Mouse (Mus musculus) lung, adult 2 months (tissue): Measurements from ENCODE around the gene Tcf19. TPM values are rescaled to one million over a fixed set of nuclear protein-coding genes. Genes with fewer than 3 reads are reported as not detected.

Source experiments
- DNase-seq: peaks from one replicate; pipeline ENCODE4 v3.0.0; 2022
- H3K4me1 ChIP-seq: fragments of 200-500 bp; 2 replicates; pipeline ENCODE4 v1.6.1; 2011; ENCODE audit warnings: low read length; ENCODE audit not compliant: control insufficient read depth, insufficient read depth
- H3K4me3 ChIP-seq: fragments of 200-500 bp; replicated peaks from 2 replicates; pipeline ENCODE3; 2011; ENCODE audit warnings: low read depth, mild to moderate bottlenecking, control low read depth, low read length; ENCODE audit errors: extremely low read depth
- CTCF ChIP-seq: fragments of 200-500 bp; IDR thresholded peaks from 2 replicates; pipeline ENCODE4 v1.5.1; 2011; ENCODE audit warnings: mild to moderate bottlenecking, low read length, control low read depth; ENCODE audit not compliant: insufficient read depth
- POLR2A ChIP-seq: fragments of 200-500 bp; IDR thresholded peaks from 2 replicates; pipeline ENCODE4 v1.6.1; 2011; ENCODE audit warnings: low read depth, mild to moderate bottlenecking, control low read depth, low read length, borderline replicate concordance; ENCODE audit errors: extremely low read depth
- WGBS: fragments of 180-500 bp; shearing (Covaris S2); methylation state at CpG from one replicate; pipeline ENCODE4 v1.1.7; 2018; 5-methylcytosine and 5-hydroxymethylcytosine counted together
- polyA plus RNA-seq: library from polyadenylated mRNA; depleted of rRNA; stranded (reverse); fragments of >200 nt; gene quantifications from 2 replicates; pipeline ENCODE4 v1.2.3, GENCODE M21; 2012

The Tcf19 gene
- polyA plus RNA-seq, 1 experiment: 6.5 TPM

GRCm38 (mm10) chr17:35534343-35534742, 17.7 kb upstream of the Tcf19 start:
- DNase-seq: peak; percentile 63
- Histone ChIP-seq H3K4me3 (no peak overlapping the region), H3K4me1 (no peaks in the 10 kb centered on the region)
- WGBS: 5% methylated on average over 6 of the region's 6 CpGs
- TF ChIP-seq POLR2A (no peak), CTCF (peak; percentile 94)

DNA sequence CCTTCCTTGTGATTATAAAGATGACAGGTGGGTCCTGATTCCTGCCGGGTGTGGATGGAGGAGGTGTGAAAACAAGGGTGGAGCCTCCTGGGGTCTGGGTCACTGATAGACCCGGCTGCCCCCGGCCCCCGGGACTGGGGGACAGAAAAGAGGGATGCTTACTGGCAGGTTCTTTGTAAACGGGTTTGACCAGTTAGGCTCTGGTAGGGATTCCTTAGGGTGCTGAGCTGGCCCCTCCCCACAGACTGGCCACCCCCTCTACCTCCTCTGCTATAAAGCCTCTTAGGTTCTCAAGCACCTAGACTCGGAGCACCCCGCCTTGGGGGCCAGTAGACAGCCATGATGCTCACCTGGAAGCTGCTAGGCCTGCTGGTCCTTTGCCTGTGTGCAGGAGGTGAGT, 16.3 kb upstream of the Tcf19 start, which contains the start of gene Psors1c2:
Gene Psors1c2, plus strand, starts transcription at position 301 of the 400 bp plus-strand sequence.
- DNase-seq: no peak
- TF ChIP-seq CTCF: no peak
- TF ChIP-seq POLR2A: no peak
- H3K4me1 ChIP-seq: no peaks in the 10 kb centered on the region
- no peak within 1 kb of the TSS for H3K4me3 ChIP-seq
- WGBS: 20% methylated on average over 7 of the region's 7 CpGs

DNA sequence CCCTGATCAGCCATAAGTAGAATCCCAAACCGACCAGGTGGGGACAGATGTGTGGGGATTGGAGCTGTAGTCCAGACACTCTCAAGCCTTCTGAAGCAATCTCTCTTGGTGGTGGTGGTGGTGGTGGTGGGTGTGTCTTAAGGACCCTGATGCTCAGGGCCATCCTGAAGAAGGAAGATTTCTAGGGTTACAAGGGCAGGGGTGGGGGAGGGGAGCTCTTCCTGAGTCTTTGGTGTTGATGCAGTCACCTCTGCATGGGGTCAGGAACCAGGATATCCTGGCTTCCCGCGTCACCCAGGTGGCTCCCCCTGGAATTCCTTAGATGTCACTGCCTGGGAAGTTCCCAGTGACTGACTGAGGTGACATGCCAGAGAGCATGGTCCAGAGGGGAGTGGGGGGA, 15.7 kb upstream of the Tcf19 start:
- no peak overlapping the region for H3K4me3 ChIP-seq
- WGBS: 9% methylated on average over 3 of the region's 3 CpGs
- no peaks in the 10 kb centered on the region for H3K4me1 ChIP-seq
- TF ChIP-seq CTCF (no peak), POLR2A (no peak)
- no peak for DNase-seq

DNA sequence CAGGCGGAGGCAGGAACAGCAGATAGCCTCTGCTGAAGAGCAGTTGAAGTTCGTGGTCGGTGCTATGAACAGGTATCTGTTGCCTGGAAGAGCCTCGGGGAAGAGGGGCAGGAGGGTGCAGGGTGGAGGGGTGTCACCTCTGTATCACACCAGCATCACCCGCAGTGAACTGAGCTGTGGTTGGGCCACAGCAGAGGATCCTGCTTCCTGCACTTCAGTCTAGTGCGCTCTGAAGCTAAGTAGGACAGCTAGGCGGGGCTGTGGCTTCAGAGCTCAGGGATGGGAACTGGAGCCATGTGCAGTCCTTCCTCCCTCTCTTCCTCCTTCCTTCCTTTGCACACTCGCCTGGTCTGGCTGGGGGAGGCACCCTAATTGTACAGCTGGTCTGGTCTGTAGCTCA, 10.0 kb upstream of the Tcf19 start:
- H3K4me1 ChIP-seq: no peaks in the 10 kb centered on the region
- 67% methylated on average over 8 of the region's 8 CpGs for WGBS
- DNase-seq: no peak

DNA sequence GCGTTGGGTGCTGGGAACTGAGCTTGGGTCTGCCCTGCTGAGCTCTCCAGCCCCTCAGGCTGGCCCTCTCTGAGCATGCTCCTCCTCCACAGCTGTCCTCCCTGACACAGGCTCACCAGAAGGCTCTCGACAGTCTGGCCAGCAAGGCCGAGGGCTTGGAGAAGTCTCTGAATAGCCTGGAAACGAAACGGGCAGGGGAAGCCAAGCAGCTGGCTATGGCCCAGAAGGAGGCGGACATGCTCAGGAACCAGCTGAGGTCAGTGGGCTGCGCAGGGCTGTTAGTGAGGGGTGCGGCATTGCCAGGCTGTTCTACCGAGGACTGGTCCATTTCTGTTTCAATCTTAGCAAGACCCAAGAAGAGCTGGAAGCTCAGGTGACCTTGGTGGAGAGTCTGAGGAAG, 7.7 kb upstream of the Tcf19 start:
- Histone ChIP-seq H3K4me1 (no peaks in the 10 kb centered on the region), H3K4me3 (no peak overlapping the region)
- no peak for DNase-seq
- WGBS: 71% methylated on average over 9 of the region's 9 CpGs
- no peak for TF ChIP-seq CTCF
- no peak for TF ChIP-seq POLR2A

More for the DNA sequence above, 10.0 kb upstream of the Tcf19 start:
- TF ChIP-seq POLR2A: no peak
- TF ChIP-seq CTCF: no peak
- no peak overlapping the region for H3K4me3 ChIP-seq

DNA sequence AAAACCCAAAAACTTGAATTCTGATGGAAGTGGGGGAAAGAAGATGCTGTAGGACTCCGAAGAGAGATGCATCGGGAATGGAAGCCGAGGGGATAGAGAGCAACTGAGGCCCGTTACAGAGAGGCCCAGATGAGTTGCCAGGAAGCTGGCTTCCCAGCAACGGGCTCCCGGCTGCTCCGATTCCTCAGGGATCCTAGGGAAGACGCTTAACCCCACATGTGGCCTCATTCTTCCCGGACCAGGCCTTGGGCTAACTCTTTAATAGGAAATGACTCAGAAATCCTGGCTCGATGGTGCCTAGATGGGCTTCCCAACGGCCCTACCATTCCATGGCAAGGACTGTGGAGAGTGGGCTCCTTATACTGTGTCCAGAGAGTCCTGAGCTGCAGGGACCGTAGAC, 902 bp upstream of the Tcf19 start:
- 8% methylated on average over 12 of the region's 12 CpGs for WGBS

DNA sequence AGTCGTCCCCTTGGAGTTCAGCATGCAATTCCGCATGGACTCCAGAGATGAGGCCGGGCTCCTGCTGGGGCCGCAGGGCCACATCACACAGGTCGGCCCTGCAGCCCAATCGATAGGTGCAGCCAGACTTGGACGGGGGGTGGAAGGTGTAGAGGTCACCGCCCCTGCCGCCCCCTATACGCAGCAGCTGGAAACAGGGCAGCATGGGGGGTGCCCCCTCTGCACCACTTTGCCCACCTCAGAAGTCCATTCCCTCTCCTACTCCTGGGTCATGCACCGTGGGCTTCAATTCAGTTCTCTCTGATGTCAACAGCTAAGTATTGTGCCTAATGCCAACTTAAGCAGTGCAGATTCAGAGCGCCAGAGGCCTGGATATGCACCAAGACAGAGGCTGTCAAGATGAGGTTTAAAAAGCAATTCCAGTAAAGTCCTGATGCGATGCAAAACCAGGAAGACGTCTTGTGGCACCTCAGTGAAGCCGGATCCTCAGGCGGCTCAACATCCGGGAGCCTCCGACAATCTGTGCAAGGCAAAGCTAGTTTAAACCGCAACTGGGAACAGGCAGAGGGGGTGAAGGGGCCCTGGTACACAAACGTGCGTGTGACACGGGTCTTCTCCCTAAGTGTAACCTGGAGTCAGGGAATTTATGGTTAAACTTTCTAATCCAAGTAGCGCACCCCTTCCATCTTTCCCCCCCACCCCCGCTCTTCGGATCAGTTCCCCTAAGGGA, 548 bp downstream of the Tcf19 start:
- TF ChIP-seq CTCF: no peak
- TF ChIP-seq POLR2A: no peak
- no peak for DNase-seq
- 7% methylated on average over 25 of the region's 25 CpGs for WGBS
- peak overlapping the region; percentile 68 for H3K4me3 ChIP-seq
- H3K4me1 ChIP-seq: no peaks in the 10 kb centered on the region

More for the DNA sequence above, 902 bp upstream of the Tcf19 start:
- TF ChIP-seq POLR2A (no peak), CTCF (no peak)
- H3K4me3 ChIP-seq: no peak overlapping the region
- peak; percentile 15 for DNase-seq
- no peaks in the 10 kb centered on the region for H3K4me1 ChIP-seq

DNA sequence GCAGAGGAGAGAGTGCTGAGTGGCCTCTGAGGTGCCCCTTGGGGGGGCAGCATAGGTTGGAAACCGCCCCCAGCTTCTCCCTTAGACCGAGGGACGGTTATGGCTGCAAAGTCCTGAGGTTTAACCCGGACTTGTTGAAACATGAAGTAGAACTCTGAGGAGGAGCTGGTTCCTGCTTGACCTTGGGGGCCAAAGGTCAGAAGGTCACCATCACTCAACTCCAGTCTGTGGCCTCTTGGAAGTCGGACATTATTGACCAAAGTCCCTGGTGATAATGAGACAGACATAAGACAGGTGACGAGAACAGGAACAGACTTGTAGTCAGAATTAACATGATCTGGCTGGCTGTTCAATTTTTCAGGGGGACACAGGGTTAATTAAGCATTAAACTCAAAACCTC, 1.9 kb downstream of the Tcf19 start:
- WGBS: 72% methylated on average over 6 of the region's 6 CpGs
- no peak overlapping the region for H3K4me3 ChIP-seq
- no peaks in the 10 kb centered on the region for H3K4me1 ChIP-seq
- no peak for TF ChIP-seq CTCF
- TF ChIP-seq POLR2A: no peak
- DNase-seq: no peak

DNA sequence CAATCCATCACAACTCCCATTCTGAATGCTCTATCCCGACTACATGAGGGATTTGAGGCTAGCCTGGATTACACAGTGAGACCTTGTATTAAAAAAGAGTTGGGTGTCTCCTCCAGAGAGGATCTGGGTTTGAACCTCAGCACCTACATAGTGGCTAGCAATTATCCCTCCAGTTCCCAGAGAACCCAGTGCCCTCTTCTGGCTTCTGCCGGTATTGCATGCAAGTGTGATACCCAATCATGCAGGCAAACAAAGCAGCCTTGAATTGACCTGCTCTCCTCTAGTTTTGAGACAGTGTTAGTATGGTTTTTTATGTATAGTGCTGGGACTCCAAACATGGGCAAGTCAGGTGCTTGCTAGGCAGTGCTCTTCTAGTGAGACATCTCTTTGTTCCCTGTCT, 2.7 kb downstream of the Tcf19 start:
- no peak overlapping the region for H3K4me3 ChIP-seq
- H3K4me1 ChIP-seq: no peaks in the 10 kb centered on the region
- TF ChIP-seq POLR2A (no peak), CTCF (peak; percentile 69)
- DNase-seq: peak; percentile 80
- 18% methylated on average over 2 of the region's 2 CpGs for WGBS
